Mouse (Mus musculus): ENCODE data around the gene Arhgap15.

DNA sequence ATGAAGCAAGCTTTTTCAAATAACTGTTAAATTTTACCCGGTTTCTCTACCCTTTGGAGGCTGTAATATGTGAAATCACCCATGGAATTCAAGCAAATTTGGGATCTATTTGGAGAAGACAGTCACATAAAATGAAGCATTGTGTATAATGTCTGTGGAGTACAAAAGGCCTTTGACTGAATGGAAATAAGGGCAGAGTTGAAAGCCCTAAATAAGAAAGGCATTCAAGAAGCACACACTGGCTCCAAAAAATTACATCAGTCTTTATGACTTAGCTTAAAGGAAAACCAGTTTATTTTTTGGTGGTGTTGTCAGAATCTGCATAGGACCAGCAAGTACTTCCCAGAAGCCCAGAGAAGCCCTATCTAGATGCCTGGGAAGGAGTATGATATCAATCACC, 486.2 kb downstream of the Arhgap15 start:
- TF ChIP-seq POLR2A (IDR thresholded peaks at IDR 0.05; ENCODE audit: borderline replicate concordance, extremely low read depth, insufficient read depth, insufficient read length, poor library complexity, severe bottlenecking) (no peak), CTCF (IDR thresholded peaks at IDR 0.05; ENCODE audit: borderline replicate concordance, extremely low read depth, insufficient read depth, insufficient read length) (no peak)
